Mouse (Mus musculus): ENCODE measurements around the gene D17Wsu92e.

D17Wsu92e gene

DNA sequence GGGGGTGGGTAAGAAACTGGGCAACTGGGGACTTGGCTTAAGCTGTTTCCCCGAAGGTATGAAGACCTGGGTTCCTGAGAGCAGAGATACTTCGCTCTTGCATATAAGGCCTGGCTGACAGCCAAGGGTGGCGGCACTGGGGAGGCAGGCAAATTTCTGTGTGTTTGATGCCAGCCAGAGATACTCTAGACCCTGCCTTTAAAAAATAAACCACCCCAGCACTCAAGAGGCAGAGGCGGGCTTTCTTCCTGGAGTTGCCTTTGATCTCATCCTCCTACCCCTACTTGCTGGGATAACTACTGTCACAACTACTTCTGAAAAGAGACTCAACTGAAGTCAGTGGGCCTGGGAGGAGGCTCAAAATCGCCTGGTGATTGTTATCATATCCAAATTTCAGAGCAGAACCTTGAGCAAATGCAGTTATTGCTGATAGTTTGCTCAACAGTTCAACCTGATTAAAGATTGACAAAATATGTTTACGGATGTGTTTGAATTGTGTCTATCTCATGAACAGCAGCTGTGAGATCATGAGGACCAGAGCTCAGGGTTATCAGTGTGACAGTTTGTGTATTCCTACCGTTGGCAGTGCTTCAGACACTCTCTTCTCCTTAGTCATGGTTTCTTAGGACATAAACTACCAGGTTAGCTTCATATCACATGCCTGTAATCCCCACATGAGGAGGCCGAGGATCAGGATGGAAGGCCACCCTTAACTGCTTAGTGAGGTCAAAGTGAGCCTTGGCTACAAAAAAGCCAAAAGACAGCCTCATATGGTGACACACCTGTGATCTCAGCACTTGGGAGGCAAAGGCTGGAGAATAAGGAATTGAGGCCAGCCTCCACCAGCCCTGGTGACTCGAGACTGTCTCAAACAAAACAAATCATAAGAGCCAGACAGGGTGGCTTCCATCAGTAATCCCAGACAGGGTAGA lies 1.2 kb upstream of the D17Wsu92e start:
- DNase-seq, result peak; percentile 71 to 83

- DNase-seq, result peak; percentile 54 to 72
These were observed 379 bp downstream of the D17Wsu92e start for GRCm38 (mm10) chr17:27819971-27820567.

GRCm38 (mm10) chr17:27819521-27819970 lies 902 bp downstream of the D17Wsu92e start:
- peak in 1 of 2 experiments; percentile 55 for DNase-seq

- DNase-seq, result peak; percentile 30 to 42
These were observed 1.4 kb downstream of the D17Wsu92e start for GRCm38 (mm10) chr17:27819011-27819410.

GRCm38 (mm10) chr17:27814606-27815005 lies 5.8 kb downstream of the D17Wsu92e start:
- DNase-seq, result no peak

DNA sequence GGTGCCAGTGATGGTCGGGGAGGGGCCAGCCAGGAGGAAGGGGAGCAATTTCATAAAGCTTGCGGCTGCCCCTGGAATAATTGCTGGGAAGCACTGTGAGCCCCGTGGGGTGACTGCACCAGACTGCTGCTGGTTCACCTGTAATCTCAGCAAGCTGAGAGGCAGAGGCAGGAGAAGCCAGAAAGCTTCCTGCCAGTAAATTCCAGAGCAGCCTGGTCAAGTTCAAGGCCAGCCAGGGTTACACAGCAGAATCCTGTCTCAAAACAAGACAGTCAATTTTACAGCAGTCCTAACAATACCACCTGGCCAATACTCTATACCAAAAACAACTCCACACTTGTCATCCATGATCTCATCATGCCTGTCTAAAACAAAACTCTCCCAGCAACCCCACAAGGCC lies 8.5 kb downstream of the D17Wsu92e start:
- DNase-seq, result no peak

DNA sequence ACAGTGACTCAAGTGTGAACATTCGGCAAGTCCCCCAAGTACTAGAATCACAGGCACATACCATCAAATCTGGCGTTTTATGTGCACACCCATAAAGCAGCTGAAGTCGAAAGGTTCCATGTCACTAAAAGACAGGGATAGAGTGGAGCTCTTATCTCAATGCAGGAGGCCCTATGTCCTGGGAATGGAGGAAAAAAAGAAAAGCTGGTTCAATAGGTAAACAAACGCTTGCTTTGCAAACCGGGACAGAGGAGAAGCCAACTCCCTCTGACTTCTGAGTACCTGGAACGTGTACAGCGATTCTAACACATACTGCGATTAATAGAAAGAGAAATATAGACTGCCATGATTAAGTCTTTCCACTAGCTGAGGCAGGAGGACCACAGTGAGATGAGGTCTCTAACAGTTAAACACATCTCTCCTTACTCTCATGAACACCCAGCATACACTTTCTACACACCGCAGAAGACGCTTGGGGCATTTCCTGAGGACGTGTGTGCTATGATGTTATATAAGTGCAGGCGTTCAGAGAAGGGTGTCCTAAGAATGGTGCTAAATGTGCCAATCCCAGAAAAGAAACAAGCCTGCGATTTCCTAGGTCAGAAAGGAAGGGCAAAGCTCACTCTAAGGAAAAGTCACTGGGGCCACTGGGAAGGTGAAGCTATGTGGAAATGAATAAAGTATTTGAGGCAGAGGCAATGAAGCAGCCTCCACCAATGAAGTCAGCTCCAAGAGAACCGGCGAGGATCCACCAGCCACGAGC lies 9.7 kb downstream of the D17Wsu92e start:
- DNase-seq, result no peak

GRCm38 (mm10) chr17:27807542-27808078 lies 12.8 kb downstream of the D17Wsu92e start:
- DNase-seq, result no peak

- peak; percentile 51 to 60 for DNase-seq
These were observed 15.4 kb downstream of the D17Wsu92e start for GRCm38 (mm10) chr17:27804803-27805770.

GRCm38 (mm10) chr17:27804156-27804690 lies 16.2 kb downstream of the D17Wsu92e start:
- DNase-seq, result no peak

DNA sequence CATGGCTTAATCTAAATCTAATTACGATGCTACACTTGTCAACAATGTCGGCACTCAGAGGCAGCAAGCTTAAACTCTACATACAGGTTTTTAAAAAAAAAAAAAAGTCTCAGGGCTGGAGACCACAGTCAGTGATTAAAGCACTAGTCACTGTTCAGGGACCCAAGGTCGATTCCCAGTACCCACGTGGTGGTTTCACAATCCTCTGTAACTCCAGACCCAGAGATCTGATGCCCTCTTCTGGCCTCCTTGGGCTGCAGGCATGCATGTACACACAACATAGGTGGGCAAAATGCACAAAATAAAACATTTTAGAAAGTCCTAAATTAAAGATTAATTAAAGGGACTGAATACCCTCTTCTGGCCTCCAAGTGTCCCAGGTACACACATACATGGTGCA lies 16.7 kb downstream of the D17Wsu92e start:
- DNase-seq, result no peak

DNA sequence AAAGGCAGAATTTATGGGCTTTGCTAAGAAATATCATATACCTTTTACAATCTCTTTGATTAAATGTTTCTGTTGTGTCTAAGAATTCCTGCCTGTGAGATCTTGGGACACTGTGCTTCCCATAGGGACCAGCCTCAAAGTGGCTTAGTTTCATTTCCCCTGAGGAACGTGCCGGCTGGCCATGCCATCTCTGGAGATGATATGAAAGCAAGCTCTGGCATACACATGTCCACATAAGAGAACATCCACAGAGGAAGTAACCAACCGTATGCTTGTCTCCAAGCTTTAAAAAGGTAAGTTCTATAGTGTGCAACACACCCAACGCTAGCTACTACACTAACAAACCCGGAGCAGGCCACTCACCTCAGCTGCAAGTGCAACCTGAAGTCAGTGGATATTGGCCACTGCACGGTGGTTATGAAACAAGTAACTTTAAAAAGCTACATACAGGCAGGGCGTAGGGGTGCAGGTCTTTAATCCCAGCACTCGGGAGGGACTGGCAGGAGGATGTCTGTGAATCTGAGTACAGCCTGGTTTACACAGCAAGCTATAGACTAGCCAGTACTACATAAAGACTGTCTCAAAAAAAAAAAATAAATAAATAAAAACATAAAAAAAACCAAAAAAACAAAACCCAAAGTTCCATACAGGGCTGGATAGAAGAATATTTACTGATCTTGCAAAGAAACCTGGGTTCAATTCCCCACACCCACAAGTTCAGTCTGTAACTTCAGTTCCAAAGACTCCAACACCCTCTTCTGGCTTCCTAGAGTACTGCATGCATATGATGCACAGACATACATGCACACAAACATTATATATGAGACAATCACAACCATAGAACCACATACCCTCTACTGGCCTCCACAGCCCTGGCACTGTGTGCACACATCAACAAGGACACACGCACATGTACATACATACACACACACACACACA lies 19.5 kb downstream of the D17Wsu92e start:
- DNase-seq, result no peak

GRCm38 (mm10) chr17:27799771-27800584 lies 20.5 kb downstream of the D17Wsu92e start:
- DNase-seq, result peak; percentile 67 to 70

GRCm38 (mm10) chr17:27797341-27797872 lies 23.0 kb downstream of the D17Wsu92e start:
- peak; percentile 62 to 66 for DNase-seq

DNA sequence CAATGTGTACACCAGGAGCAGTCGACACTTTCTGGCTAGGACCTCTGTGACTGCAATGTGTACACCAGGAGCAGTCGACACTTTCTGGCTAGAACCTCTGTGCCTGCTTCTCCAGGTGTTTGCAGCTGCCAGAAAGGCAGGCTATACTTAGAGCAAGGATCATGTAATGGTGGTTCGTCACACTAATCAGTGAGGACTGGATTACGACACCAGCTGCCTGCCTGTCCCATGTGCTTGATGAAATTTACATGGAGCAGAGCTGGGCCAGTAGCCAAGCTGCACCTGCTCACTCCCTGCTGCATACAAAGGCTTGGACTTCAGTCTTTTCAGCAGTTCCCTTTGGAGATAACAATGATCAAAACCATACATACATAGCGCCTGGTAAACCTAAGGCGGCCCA lies 23.7 kb downstream of the D17Wsu92e start:
- DNase-seq, result peak; percentile 65 to 66

DNA sequence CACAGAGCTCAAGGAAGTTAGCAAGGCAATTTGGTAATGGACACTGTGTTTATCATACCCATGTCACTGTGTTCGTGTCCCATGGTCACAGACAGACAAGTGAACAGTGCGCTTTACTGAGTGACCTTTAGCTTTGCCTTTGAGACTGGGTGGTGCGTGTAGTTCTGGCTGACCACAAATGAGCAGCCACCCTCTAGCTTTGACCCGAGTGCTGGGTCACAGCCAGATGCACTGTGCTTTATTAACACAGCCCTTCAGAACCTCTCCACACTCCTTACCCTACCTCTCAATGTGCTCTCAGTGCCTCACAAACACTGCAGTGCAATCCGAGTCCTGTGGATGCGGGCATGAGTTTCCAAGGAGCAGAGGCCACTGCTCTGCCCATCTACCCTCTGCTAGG lies 27.3 kb downstream of the D17Wsu92e start:
- DNase-seq, result peak; percentile 83 to 85

GRCm38 (mm10) chr17:27792516-27792915 lies 27.9 kb downstream of the D17Wsu92e start:
- DNase-seq, result no peak

- peak; percentile 69 to 79 for DNase-seq
These were observed 28.9 kb downstream of the D17Wsu92e start for GRCm38 (mm10) chr17:27791556-27791955.

DNA sequence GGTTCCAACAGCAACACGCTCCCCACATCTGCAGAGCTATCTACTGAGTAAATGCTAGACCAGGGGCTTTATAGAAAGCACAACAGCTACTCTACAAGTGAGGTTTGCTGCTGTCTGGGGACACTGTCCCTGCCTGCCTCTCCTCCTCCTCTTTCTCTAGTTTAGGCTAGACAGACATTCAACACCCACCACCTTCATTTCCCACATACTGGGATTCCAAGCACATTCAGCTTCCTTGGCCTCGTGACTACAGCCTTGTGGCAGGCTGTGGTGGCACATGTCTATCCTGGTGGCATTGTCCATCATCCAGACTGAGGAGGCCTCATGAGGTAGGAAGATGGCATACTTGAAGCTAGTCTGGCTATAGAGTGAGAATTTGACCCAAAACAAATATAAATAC lies 29.5 kb downstream of the D17Wsu92e start:
- DNase-seq, result no peak

Data from kidney, postnatal 36 days (tissue).